In genomic region chr17:28533327-28533726, GRCm38 (mm10) we compare ENCODE assay signal across 31 mouse cellular contexts. TPM values are rescaled to one million over a fixed set of nuclear protein-coding genes. Genes with fewer than 3 reads are reported as not detected.
"Had no signal": no experiment of that assay in that cellular context is flagged by ENCODE, and none has a peak within 500 bp of the region (broad histone marks: within the 10 kb centered on the region; RNA-seq: fewer than 3 reads in every experiment).

No protein-coding gene starts in this region.

- H3K36me3 ChIP-seq: heart, embryonic 10.5 days; heart, embryonic 12.5 days; hindbrain, embryonic 10.5 days; hindbrain, embryonic 12.5 days; intestine, embryonic 15.5 days; limb, embryonic 10.5 days; limb, embryonic 12.5 days had no signal

- H3K4me3 ChIP-seq: gastrocnemius, adult 2 months; heart, embryonic 10.5 days; heart, embryonic 12.5 days; hindbrain, embryonic 10.5 days; hindbrain, embryonic 12.5 days; intestine, embryonic 15.5 days; layer of hippocampus, adult 2 months; left cerebral cortex, adult 2 months; limb, embryonic 10.5 days; limb, embryonic 12.5 days had no signal

- H3K4me1 ChIP-seq: heart, embryonic 12.5 days; hindbrain, embryonic 12.5 days had no signal

- H3K27ac ChIP-seq: gastrocnemius, adult 2 months; heart, embryonic 10.5 days; hindbrain, embryonic 10.5 days; hindbrain, embryonic 12.5 days; hindbrain, embryonic 14.5 days; intestine, embryonic 15.5 days; layer of hippocampus, adult 2 months; left cerebral cortex, adult 2 months; limb, embryonic 10.5 days; limb, embryonic 12.5 days had no signal

- DNase-seq: gastrocnemius, adult 2 months; gastrocnemius, postnatal 10 days; gastrocnemius, postnatal 25 days; heart, adult 18-20 months; heart, postnatal 10 days; heart, postnatal 4 days; kidney, adult 18-20 months; kidney, adult 8-10 months; kidney, postnatal 10 days; kidney, postnatal 25 days; kidney, postnatal 4 days; liver had no signal

RNA-seq across cellular contexts. Expression of gene Armc12, which starts 2.7 kb away (rescaled TPM):
- polyA plus RNA-seq: heart, embryonic 12.5 days; heart, embryonic 14.5 days; heart, embryonic 16.5 days; hindbrain, embryonic 10.5 days; hindbrain, embryonic 12.5 days; hindbrain, embryonic 14.5 days; hindbrain, embryonic 16.5 days; intestine, embryonic 15.5 days; intestine, postnatal 0 days; kidney, embryonic 14.5 days; kidney, embryonic 16.5 days; limb, embryonic 10.5 days; limb, embryonic 12.5 days; liver, embryonic 11.5 days had no signal

RNA-seq across cellular contexts. Expression of gene Clpsl2, which starts 15.9 kb away (rescaled TPM):
- polyA plus RNA-seq: heart, embryonic 10.5 days; heart, embryonic 12.5 days; heart, embryonic 14.5 days; heart, embryonic 16.5 days; hindbrain, embryonic 10.5 days; hindbrain, embryonic 12.5 days; hindbrain, embryonic 14.5 days; hindbrain, embryonic 16.5 days; inflammation-experienced regulatory T-cells, adult 6 months; intestine, embryonic 15.5 days; intestine, postnatal 0 days; kidney, embryonic 14.5 days; kidney, embryonic 16.5 days; limb, embryonic 10.5 days; limb, embryonic 12.5 days; limb, embryonic 14.5 days; liver, embryonic 11.5 days had no signal

RNA-seq across cellular contexts. Expression of gene Clps, which starts 27.2 kb away (rescaled TPM):
- polyA plus RNA-seq: heart, embryonic 14.5 days; hindbrain, embryonic 10.5 days; hindbrain, embryonic 12.5 days; hindbrain, embryonic 14.5 days; hindbrain, embryonic 16.5 days; inflammation-experienced regulatory T-cells, adult 6 months; kidney, embryonic 14.5 days; kidney, embryonic 16.5 days; limb, embryonic 10.5 days; limb, embryonic 12.5 days had no signal
